Mouse (Mus musculus): ENCODE results near the gene Irak3. TPM values are rescaled to one million over a fixed set of nuclear protein-coding genes. Genes with fewer than 3 reads are reported as not detected.
"Not testable (repeated sequence)": the region's sequence is repeated elsewhere in the genome, so short reads cannot be mapped to it uniquely, and the experiment has no call there.

Gene Irak3
- total RNA-seq, 1 experiment from 2014 or later: 11.9 TPM

DNA sequence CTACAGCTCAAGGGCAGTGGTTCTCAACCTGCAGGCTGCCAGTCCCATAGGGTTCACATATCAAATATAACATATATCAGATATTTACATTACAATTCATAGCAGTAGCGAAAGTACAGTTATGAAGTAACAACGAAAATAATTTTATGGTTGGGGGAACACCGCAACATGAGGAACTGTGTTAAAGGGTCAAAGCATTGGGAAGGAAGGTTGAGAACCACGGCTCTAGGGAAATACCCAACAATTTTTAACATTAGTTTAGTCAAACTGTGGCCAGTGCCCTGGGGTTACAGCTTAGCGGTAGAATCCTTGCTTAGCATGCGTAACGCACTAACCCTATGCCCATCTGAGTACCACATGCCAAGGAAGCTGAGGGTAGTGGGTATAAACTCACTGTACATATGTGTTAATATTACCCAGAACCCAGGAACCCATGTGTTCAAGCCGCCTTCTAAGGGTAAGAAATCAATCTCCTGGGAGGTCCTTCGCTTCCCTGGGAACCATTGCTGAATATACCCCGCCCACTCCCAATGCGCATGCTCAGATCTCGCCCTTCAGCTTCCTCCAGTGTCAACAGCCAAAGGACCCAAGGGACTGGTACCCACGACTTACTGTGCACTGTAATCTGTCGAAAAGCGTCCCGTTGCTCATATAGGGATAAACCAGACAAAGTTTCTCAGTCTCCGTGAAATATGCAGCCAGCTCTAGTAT lies 36.0 kb downstream of the Irak3 start:
- no peak for ATAC-seq (replicated peaks; ENCODE audit: low read depth, poor library complexity, severe bottlenecking)

DNA sequence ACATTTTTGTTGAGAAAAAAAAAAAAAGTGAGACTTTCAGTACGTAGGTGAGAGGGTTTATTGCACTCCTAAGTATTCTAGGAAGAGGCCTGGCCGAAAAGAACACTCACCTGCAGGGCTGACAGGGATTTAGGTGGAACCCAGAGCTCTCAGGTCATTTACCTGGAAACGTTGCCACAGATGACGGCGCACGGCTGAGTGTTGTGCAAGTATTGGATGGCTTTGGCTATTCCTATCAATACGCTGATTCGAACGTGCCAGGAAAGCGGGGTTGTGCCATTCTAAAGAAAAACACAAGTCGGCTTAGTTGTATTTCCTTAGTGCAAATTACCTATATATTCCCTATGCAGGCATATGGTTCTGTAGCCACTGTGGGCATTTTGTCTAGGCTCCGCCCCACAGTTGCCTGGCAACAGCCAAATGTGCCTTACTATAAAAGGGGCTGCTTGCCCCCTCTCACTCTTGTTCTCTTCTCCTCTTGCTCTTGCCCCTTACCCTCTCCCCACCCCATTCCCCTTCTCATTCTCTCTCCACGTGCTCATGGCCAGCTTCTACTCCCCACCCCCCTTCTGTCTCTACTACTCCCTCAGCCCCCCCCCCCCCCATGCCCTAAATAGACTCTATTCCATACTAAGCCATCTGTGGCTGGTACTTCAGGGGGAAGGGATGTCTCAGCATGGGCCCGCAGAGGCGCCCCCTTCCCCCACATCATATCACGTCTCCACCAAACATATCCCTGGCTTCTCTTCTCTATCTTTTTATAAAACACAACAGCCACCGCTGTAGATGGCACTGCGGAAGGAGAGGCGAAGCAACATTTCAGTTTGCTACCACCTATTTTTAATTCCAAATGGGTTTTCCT lies 36.8 kb downstream of the Irak3 start:
- no peak for ATAC-seq (replicated peaks; ENCODE audit: low read depth, poor library complexity, severe bottlenecking)

DNA sequence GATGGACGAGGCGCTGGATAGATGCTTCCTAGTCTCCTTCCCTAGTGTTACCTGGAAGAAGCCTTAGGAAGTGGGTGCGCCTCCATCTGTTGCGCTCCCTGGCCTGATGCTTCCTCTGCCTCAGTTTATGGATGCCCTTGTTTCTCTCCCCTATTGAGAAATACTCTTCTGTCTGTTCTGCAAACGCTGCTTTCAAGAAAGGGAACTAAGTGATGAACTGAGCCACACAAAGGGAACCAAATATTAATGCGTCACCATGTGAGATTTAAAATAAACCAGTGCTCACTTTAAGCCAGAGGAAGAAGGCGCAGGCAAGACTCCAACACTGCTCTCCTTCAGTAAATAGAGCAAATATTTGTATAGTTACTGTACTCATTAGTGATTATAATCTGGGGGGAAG lies 38.4 kb downstream of the Irak3 start:
- ATAC-seq (replicated peaks; ENCODE audit: low read depth, poor library complexity, severe bottlenecking): peak; percentile 55

DNA sequence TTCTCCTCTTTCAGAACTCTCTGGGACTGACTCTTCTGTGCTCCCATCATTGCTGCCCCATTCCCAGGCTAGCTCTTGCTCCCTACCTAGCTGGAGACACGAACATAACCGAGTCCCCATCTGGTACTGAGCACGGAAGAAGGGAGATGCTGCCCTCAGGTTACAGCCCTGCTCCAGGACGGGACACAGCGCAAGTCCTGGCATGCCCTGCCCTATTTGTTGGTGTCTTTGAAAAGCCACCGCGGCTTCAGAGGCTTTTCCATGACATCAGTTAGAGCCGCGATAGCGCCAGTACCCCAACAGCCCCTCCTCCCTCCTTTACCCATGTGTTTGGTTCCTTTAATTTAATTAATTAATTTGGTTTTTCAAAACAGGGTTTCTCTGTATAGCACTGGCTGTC lies 39.1 kb downstream of the Irak3 start:
- no peak for ATAC-seq (replicated peaks; ENCODE audit: low read depth, poor library complexity, severe bottlenecking)

DNA sequence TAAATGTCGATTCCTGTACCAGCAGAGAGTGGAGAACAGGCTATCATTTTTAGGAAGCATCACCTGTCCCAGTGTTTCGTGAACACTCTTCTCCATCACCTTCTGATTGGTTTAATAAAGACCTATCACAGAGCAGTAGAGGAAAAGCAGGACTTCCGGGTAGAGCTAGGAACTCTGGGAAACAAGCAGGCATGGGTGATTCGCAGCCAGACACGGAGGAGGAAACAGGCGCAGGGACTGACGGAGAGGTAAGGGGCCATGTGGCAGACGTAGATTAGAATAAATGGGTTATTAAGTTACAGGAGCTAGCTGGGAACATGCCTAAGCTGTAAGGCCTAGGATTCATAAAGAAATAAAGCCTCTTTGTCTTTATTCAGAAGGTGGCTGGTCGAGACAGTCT lies 41.4 kb downstream of the Irak3 start:
- ATAC-seq (replicated peaks; ENCODE audit: low read depth, poor library complexity, severe bottlenecking): no peak

DNA sequence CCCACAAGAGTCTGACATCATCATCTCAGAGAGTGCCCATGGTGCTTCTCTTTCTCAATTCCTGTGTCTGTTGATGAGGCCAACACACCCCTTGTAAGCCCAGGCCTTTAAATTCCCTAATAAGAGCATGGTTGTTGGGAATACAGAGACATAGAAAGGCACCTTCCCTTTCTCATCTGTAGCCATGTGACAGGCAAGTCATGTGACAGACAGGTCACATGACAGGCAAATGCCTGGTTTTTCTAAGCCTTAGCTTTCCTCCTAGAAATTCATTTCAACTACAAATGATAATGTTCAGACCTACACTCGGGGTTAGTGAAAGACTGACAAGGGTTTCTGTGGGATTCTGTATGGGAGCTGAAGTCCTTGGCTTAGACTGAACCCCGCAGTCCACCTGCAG lies 48.0 kb downstream of the Irak3 start:
- ATAC-seq (replicated peaks; ENCODE audit: low read depth, poor library complexity, severe bottlenecking): no peak

DNA sequence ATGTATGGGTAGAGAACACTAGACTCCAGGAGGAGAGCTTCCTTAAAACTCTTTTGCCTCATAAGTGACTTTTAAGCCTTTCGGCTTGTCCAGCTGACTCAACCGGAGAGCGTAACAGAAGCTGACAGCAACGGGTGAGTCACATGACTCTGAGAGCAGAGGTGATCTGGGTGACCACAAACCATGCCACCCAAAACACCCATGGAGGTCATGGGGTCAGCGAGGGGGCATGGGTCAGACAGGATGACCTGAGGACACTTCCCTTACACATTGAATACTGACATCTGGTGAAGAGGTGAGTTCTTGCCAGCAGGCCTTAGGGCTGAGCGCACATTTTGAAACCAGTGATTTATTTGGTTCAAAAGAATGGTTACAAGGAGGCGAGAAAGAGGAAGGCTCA lies 50.3 kb downstream of the Irak3 start:
- no peak for ATAC-seq (replicated peaks; ENCODE audit: low read depth, poor library complexity, severe bottlenecking)

DNA sequence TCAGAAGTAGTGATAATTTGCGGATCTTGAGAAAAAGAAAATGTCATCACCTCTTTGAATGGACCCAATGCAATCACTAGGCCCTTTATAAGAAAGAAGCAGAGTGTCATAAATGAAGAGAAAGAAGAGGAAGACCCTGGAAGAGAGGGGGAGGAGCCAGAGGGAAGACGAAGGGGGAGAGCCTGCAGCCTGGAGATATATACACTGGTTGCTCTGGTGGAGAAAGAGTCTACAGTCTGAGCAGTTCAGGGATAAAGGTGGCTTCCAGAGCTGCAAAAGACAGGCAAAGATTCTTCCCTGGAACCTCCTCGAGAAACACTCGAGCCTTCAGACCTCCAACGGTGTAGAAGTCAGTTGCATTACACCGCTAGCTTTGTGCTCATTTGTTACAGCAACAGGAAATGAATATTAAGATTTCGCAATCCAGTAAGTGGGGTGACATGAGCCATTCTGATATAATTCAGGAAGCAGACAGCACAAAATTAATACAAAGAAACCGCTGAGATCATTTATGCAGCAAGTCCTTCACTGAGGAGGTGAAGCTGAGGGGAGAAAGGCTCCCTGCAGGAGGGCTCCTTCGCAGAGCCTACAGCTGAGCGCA lies 60.9 kb downstream of the Irak3 start:
- peak; percentile 90 for ATAC-seq (replicated peaks; ENCODE audit: low read depth, poor library complexity, severe bottlenecking)

DNA sequence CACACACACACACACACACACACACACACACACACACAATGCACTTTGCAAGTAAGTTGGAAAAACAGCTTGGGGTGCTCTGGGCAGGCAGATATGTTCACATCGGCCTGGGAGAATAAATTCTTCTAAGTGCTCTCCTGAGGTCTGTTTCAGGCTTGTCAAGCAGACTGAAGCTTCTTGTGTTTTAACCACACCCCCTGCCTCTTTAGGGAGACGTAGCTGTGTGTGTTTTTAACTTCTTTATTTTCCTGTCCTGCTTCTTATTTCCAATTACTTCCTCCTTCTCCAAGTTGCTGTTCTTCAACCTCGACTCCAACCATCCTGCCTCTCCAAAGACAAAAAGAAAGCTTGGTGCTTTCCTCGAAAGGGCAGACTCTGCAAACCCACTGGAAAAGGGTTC lies 61.7 kb downstream of the Irak3 start:
- ATAC-seq (replicated peaks; ENCODE audit: low read depth, poor library complexity, severe bottlenecking): peak; percentile 55

DNA sequence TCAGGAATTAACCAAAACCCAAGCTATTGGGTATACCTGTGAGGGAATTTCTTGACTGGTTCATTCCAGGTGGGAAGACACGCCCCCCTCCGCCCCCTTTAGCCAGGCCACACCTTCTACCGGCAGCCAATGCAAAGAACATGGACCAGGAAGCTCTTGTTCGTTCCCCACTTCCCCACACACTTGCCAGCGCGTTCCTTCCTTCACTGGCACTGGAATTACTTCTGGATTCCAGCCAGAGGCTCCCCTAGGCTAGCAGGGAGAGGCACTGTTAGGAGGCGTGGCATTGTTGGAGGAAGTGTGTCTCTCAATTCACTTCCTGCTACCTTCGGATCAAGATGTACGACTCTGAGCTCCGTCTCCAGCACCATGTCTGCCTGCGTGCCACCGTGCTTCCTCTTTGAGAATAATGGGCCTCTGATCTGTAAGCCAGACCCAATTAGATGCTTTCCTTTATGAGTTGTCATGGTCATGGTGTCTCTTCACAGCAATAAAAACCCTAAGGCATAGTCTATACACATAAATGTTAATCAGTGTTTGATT lies 65.8 kb downstream of the Irak3 start:
- ATAC-seq (replicated peaks; ENCODE audit: low read depth, poor library complexity, severe bottlenecking): peak; percentile 39

DNA sequence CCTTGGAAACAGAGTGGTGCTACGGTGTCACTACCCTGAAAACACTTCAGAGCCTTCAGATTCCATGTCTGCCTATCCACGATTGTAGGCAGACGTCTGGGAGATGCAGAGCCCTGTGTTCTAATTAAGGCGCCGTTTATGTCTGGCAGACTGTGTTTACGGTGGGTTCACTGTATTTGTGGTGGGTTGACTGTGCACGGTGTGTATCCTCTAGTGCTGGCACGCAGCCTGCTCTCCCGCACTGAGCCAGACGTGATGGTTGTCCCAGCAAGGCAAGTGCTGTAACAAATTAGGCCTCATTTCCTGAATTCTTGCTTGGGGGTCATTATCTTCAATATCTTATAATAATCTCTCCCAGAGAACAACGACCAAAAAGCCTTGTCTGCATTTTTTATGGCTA lies 68.2 kb downstream of the Irak3 start:
- no peak for ATAC-seq (replicated peaks; ENCODE audit: low read depth, poor library complexity, severe bottlenecking)

DNA sequence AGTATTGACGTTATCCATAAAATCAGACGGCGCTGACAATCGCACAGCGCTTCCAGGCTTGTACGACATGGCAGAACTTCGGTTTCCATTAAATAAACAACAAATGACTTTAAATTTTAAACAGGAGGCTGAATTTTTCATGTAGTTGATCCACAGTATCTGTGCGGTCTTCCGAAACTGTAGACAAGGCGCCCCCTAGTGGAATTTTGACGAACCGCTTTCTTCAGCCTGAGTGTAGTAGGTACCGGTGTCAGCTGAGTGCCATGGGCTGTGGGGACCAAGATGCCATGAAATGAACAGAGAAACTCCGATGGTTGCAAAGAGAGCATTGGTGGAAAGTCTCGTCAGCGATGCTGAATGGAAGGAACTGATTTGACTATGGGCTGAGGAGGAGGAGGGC lies 71.3 kb downstream of the Irak3 start:
- ATAC-seq (replicated peaks; ENCODE audit: low read depth, poor library complexity, severe bottlenecking): peak; percentile 77

DNA sequence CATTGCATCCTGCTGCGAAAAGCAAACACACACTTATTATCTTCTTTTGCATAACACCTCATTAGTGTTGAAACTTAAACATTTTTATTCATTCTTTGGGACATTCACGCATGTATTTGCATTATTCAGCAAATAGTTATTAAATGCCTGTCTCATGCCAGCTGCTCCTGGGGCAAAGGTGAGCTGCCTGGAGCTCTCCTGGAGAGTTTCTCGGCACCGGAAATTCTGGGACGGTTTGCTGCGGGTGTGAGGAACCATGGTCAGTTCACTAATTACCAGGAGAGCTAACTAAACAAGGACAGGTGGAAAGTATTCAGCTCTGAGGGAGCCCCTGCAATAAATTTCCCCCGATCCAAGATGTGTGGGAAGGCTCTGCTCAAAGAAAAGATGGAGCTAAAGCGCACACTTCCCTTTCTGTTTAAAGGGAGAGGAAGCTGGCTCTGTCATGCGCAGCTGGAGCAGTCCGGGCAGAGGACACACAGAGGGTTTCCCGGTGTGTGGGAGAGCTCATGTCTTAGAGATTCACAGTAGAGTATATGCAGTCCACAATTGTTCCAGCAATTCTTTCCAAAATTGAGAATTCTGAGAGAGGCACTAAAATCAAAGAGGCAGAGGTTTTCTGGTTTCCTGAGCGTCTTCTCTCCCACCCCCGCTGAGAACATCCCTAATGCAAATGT lies 73.2 kb downstream of the Irak3 start:
- no peak for ATAC-seq (replicated peaks; ENCODE audit: low read depth, poor library complexity, severe bottlenecking)

DNA sequence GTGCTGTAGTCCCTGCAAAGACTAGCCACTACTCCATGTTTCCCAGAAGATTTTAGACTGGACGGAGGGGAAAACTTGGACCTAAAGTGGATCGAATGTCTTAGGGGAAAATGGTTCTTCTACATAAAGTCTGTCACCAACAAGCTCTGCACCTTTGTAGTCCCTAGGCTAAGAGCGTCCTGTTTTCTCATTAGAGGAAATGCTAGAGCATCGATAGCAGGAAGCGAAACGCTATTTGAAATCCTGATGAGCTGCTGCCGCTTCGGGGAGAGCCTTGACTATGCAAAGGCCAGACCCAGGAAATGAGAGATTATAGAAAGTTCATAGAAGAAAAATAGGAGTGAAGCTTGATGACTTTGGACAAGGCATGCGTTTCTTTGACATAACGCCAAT lies 76.5 kb downstream of the Irak3 start:
- ATAC-seq (replicated peaks; ENCODE audit: low read depth, poor library complexity, severe bottlenecking): peak; percentile 72

DNA sequence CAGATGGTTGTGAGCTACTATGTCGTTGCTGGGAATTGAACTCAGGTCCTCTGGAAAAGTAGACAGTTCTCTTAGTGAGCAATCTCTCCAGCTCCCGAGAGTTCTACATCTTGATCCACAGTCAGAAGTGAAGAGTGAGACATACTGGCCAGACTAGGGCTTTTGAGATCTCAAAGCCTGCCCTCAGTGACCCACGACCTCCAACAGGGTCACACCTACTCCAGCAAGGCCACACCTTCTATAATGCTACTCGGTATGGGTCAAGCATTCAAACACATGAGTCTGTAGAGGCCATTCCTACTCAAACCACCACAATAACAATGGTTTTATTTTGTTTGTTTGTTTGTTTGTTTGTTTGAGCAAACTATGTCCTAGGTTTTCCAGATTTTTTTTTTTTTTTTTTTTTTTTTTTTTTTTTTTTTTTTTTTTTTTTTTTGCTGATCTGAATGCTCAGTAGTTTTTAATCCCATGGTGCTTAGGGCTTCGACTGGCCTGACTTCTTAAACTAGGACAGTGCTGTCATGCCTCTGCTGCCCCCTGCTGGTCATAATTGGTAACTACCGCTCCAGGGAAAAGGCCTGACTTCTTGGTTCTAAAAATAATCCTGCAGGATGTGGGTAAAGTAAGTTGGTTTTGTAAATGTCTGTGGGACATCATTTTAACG lies 77.0 kb downstream of the Irak3 start:
- ATAC-seq (replicated peaks; ENCODE audit: low read depth, poor library complexity, severe bottlenecking): peak; percentile 95

DNA sequence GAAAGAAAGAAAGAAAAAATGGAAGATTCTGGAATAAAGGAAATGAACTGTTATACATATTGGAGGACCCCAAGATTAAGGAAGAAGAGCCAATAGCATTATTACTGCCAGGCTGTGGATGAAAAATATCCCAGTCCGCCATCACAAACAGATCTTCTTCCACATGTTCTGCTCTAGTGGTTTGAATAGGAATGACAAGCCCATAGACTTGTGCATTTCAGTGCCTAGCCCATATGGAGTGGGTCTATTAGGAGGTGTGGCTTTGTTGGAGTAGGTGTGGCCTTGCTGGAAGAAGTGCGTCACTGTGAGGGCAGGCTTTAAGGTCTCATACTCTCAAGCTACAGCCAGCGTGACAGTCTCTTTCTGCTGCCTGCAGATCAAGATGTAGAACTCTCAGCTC lies 78.2 kb downstream of the Irak3 start:
- 0 out of 2 replicates have a peak, but pooled peaks have one; percentile 7 for ATAC-seq (replicated peaks; ENCODE audit: low read depth, poor library complexity, severe bottlenecking)

DNA sequence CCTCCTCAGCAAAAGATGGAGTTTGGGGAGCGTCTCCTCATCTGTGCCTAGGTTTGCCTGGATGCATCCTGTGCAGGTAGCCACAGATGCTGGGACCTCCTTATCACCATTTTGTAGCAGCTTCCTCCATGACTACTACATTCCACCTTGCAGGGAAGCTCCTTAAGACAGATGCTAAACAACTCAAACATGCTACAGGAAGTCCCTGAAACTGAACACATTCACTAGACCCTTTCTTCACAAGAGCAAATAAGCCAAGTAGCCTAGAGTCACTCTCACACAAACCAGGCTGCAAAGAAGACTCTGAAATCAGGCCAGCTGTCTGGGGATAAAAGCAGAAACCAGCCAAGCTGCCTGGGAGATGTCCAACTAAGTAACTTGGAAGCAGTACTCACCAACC lies 86.7 kb downstream of the Irak3 start:
- ATAC-seq (replicated peaks; ENCODE audit: low read depth, poor library complexity, severe bottlenecking): no peak

DNA sequence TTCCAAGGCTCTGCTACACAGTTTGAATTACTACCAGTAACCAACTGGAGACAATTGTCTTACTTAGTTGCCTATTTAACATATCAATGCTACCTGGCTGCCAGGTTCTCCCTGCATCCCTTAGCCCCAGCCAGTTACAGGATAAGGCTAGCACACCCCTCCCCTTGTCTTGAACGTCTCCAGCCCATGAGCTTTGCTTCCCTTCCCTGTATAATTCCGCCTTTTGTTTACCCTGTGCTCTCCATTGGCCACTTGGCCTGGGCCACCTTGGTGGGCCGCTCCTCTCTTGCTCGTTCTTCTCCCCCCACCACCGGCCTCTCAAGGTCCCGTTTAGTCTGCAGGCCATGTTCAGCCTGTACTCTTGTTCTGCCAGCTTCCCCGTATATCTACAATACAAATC lies 87.4 kb downstream of the Irak3 start:
- ATAC-seq (replicated peaks; ENCODE audit: low read depth, poor library complexity, severe bottlenecking): no peak

DNA sequence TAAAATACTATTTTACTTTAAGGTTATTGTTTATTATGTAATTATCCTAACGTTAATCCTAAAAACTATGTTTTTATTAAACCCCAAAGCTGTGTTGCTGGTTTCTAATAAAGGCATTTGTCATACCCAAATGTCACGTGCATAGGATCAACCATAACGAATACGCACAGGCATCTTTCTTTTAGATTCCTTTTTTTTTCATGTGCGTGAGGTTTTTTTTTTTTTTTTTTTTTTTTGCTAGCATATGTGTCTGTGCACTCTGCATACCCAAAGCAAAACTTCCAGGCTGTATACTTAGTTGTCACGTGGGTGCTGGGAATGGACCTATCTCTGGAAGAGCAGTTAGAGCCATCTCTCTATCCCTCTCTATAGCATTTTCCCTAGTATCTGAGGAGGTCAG lies 88.0 kb downstream of the Irak3 start:
- no peak for ATAC-seq (replicated peaks; ENCODE audit: low read depth, poor library complexity, severe bottlenecking)

DNA sequence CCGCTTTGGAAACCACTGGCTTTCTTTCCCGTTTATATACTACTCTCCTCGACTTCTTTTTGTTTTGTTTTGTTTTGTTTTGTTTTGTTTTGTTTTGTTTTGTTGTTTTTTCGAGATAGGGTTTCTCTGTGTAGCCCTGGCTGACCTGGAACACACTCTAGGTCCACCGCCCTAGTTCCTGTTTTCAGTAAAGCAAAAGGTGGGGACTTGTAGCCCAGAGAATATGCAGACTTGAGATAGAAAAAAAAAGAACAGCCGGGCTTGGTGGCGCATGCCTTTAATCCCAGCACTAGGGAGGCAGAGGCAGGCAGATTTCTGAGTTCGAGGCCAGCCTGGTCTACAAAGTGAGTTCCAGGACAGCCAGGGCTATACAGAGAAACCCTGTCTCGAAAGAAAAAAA lies 88.4 kb downstream of the Irak3 start:
- ATAC-seq (replicated peaks; ENCODE audit: low read depth, poor library complexity, severe bottlenecking): not testable (repeated sequence)

Measured in common myeloid progenitor, adult 5-6 weeks (primary cell).